15 mouse cellular contexts compared by ENCODE assay signal in genomic region chr2:60728902-60729585, GRCm38 (mm10). TPM values are rescaled to one million over a fixed set of nuclear protein-coding genes. Genes with fewer than 3 reads are reported as not detected.
DNase-seq lines count a peak whose midpoint lies in the region; ATAC-seq and TF ChIP-seq lines count a peak whose summit lies in the region.
"Had no signal": no experiment of that assay in that cellular context is flagged by ENCODE, and none has a peak within 500 bp of the region (broad histone marks: within the 10 kb centered on the region; RNA-seq: fewer than 3 reads in every experiment).

No protein-coding gene starts in this region.

- ATAC-seq in heart, embryonic 15.5 days (replicated peaks; ENCODE audit: insufficient number of reproducible peaks, insufficient read depth, low FRiP score, low read depth): no peak
- ATAC-seq in hindbrain, embryonic 13.5 days (ENCODE audit: low FRiP score): no peak

- intact Hi-C loops in heart, postnatal 14 days (cut with DNase I): no loop called here

- no peaks in the 10 kb centered on the region for H3K9me3 ChIP-seq in heart, embryonic 15.5 days (replicated peaks)
- no peaks in the 10 kb centered on the region for H3K9me3 ChIP-seq in embryonic facial prominence, embryonic 10.5 days
- no peaks in the 10 kb centered on the region for H3K9me3 ChIP-seq in hindbrain, embryonic 13.5 days
- H3K9me3 ChIP-seq: forebrain, embryonic 10.5 days; G1E; neural tube, embryonic 13.5 days had no signal

- no peaks in the 10 kb centered on the region for H3K36me3 ChIP-seq in heart, embryonic 15.5 days
- no peaks in the 10 kb centered on the region for H3K36me3 ChIP-seq in embryonic facial prominence, embryonic 10.5 days (replicated peaks)
- H3K36me3 ChIP-seq in kidney, adult 2 months (ENCODE audit: control insufficient read depth, insufficient read depth, low read length): no peaks in the 10 kb centered on the region
- no peaks in the 10 kb centered on the region for H3K36me3 ChIP-seq in hindbrain, embryonic 13.5 days
- H3K36me3 ChIP-seq: forebrain, embryonic 10.5 days; G1E; neural tube, embryonic 13.5 days had no signal

- H3K27me3 ChIP-seq in heart, embryonic 15.5 days: no peaks in the 10 kb centered on the region
- no peaks in the 10 kb centered on the region for H3K27me3 ChIP-seq in embryonic facial prominence, embryonic 10.5 days (replicated peaks; ENCODE audit: low read depth, poor library complexity, severe bottlenecking)
- no peaks in the 10 kb centered on the region for H3K27me3 ChIP-seq in kidney, adult 2 months (replicated peaks; ENCODE audit: control insufficient read depth, insufficient read depth, low read length)
- no peaks in the 10 kb centered on the region for H3K27me3 ChIP-seq in hindbrain, embryonic 13.5 days
- H3K27me3 ChIP-seq: neural tube, embryonic 13.5 days had no signal

- WGBS in heart, embryonic 15.5 days: 72% methylated on average over 10 of the region's 10 CpGs
- 72% methylated on average over 10 of the region's 10 CpGs for WGBS in embryonic facial prominence, embryonic 10.5 days
- WGBS in kidney, adult 2 months: 25% methylated on average over 10 of the region's 10 CpGs
- WGBS in hindbrain, embryonic 13.5 days: 76% methylated on average over 10 of the region's 10 CpGs

- TF ChIP-seq POLR2A in kidney, adult 2 months (IDR thresholded peaks at IDR 0.05; ENCODE audit: low read depth, low read length): no peak

- DNase-seq in heart, postnatal 14 days: no peak
- peak; percentile 3 for DNase-seq in embryonic facial prominence, embryonic 10.5 days (ENCODE audit: low spot score)
- DNase-seq in kidney, adult 2 months: peak; percentile 83
- DNase-seq in kidney, postnatal 25 days: peak; percentile 32 to 52
- DNase-seq in spleen, postnatal 14 days (ENCODE audit: low spot score in 2 of 2): no peak
- DNase-seq: cerebellum, adult 11-12 months; gastrocnemius, postnatal 36 days had no signal

- H3K27ac ChIP-seq in heart, embryonic 15.5 days: peak overlapping the region; percentile 16; the same call in 1 of the 2 replicates
- no peak overlapping the region for H3K27ac ChIP-seq in embryonic facial prominence, embryonic 10.5 days (replicated peaks)
- peak overlapping the region; percentile 21; the same call in 1 of the 2 replicates for H3K27ac ChIP-seq in kidney, adult 2 months (ENCODE audit: insufficient read depth, low read depth, low read length)
- H3K27ac ChIP-seq in hindbrain, embryonic 13.5 days: no peak overlapping the region
- H3K27ac ChIP-seq: forebrain, embryonic 10.5 days; hindbrain, embryonic 14.5 days; layer of hippocampus, adult 2 months; neural tube, embryonic 13.5 days had no signal

- H3K4me1 ChIP-seq in heart, embryonic 15.5 days (replicated peaks): peaks cover 14% of the 10 kb centered on the region
- peaks cover 20% of the 10 kb centered on the region for H3K4me1 ChIP-seq in embryonic facial prominence, embryonic 10.5 days
- peaks cover 8% of the 10 kb centered on the region; the same call in 1 of the 2 replicates for H3K4me1 ChIP-seq in kidney, adult 2 months (ENCODE audit: control insufficient read depth, insufficient read depth, low read length)
- H3K4me1 ChIP-seq in hindbrain, embryonic 13.5 days (replicated peaks): 0 out of 2 replicates have a peak, but pooled peaks cover 3% of the 10 kb centered on the region

- no peak overlapping the region for H3K9ac ChIP-seq in heart, embryonic 15.5 days
- H3K9ac ChIP-seq in hindbrain, embryonic 13.5 days: no peak overlapping the region
- H3K9ac ChIP-seq: hindbrain, embryonic 14.5 days; neural tube, embryonic 13.5 days had no signal

- H3K4me3 ChIP-seq in heart, embryonic 15.5 days: no peak overlapping the region
- H3K4me3 ChIP-seq in embryonic facial prominence, embryonic 10.5 days: no peak overlapping the region
- no peak overlapping the region for H3K4me3 ChIP-seq in kidney, adult 2 months (ENCODE audit: insufficient read depth, low read depth, low read length)
- no peak overlapping the region for H3K4me3 ChIP-seq in hindbrain, embryonic 13.5 days
- H3K4me3 ChIP-seq: forebrain, embryonic 10.5 days; layer of hippocampus, adult 2 months; neural tube, embryonic 13.5 days had no signal

- TF ChIP-seq CTCF in kidney, adult 2 months (conservative IDR thresholded peaks at IDR 0.05; ENCODE audit: insufficient read depth, insufficient read length, low read depth, low read length): no peak

- H3K4me2 ChIP-seq in heart, embryonic 15.5 days: no peak overlapping the region; the same call in 1 of the 2 replicates
- no peak overlapping the region for H3K4me2 ChIP-seq in hindbrain, embryonic 13.5 days
- H3K4me2 ChIP-seq: hindbrain, embryonic 14.5 days; neural tube, embryonic 13.5 days had no signal

RNA-seq across cellular contexts. Expression of gene Itgb6, which starts 6.6 kb away (rescaled TPM):
- polyA plus RNA-seq in heart, embryonic 15.5 days (2015; fragmentation: Nextera tagmentation; extraction: Ambion mirVana): 0.38 and 0.63 TPM in 2 replicates
- total RNA-seq in heart, postnatal 14 days (2021): 10 to 100 TPM; 16.8 to 21.5 TPM
- 0.67 and 1.4 TPM in 2 replicates for polyA plus RNA-seq in embryonic facial prominence, embryonic 10.5 days (2016; fragmentation: Nextera tagmentation; extraction: Ambion mirVana)
- 55.8 and 74.0 TPM in 2 replicates for polyA plus RNA-seq in kidney, adult 2 months (2012; rRNA removed)
- 0.05 and 0.19 TPM in 2 replicates for polyA plus RNA-seq in hindbrain, embryonic 13.5 days (2015; fragmentation: Nextera tagmentation; extraction: Ambion mirVana)
- total RNA-seq: layer of hippocampus, adult 2 months; monocyte, adult 5-6 weeks had no signal
- polyA plus RNA-seq: G1E; hindbrain, embryonic 14.5 days had no signal

Comparison
In these comparisons a context has a peak if more than half of its experiments do, and no peak if none do; other contexts are left out.
1. H3K27ac ChIP-seq: peak in heart, embryonic 15.5 days (single experiment) and kidney, adult 2 months (single experiment); none in embryonic facial prominence, embryonic 10.5 days (single experiment) and hindbrain, embryonic 13.5 days (single experiment).
2. DNase-seq: peak in embryonic facial prominence, embryonic 10.5 days (single experiment), kidney, adult 2 months (single experiment) and kidney, postnatal 25 days (2 of 2); none in heart, postnatal 14 days (0 of 2) and spleen, postnatal 14 days (0 of 2).
3. RNA of gene Itgb6, which starts 6.6 kb away (polyA plus RNA-seq): 55.8 to 74.0 TPM in kidney, adult 2 months; 0.67 to 1.4 TPM in embryonic facial prominence, embryonic 10.5 days, 0.38 to 0.63 TPM in heart, embryonic 15.5 days and 0.05 to 0.19 TPM in hindbrain, embryonic 13.5 days; every median in the first group is over 10 times any median in the second.